Mouse (Mus musculus): ENCODE results near the gene Rrp9. TPM values are rescaled to one million over a fixed set of nuclear protein-coding genes. Genes with fewer than 3 reads are reported as not detected.

Gene Rrp9
- polyA plus RNA-seq, 1 experiment from 2014 or later, result 40.8 TPM

DNA sequence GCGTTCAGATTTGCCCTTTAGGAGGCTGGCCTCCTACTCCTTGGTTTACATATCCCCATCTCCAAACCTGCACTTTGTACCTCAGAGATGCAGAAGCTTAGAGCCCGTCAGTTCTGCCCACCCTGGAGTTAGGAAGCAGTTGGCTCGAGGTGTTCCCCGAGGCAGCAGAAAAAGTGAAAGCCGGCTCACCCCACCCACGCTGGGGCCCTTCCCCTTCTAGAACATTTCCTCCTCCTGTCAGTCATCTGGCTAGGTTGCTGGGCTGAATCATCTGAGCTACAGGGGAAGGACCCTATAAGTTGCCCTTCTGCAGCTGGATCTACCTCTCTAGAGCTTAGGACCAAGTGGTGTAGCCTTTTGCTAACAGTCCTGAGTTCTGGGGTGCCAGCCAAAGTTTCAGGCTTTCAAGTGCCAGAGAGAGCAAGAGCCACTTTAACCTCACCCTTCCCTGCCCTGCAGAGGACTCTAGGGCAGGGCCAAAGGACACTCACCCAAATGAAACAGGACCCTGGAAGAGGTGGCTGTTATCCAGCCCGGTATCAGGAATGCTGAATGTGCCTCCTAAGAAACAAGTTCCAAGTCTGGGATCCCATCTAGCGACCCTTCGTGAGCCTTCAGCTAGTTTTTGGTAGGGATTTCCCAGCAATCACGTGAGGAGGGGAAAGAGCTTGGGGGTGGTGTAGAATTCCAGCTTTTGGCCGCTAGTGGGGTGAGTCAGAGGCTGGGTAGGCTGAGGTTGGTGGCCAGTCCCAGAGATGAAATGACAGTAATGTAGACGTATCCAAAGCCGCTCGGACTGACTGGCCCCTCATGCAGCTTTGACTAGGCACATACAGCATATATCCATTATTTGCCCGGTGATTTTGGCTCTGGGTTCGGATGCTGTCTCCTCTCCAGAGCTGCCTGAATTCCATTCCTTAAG, 500 bp downstream of the Rrp9 start:
- peak overlapping the region; percentile 82 for H3K27ac ChIP-seq (ENCODE audit: low read length)
- H3K36me3 ChIP-seq (ENCODE audit: control insufficient read depth, insufficient read depth, low read length), result peaks cover 7% of the 10 kb centered on the region; the same call in 1 of the 2 replicates
- H3K4me3 ChIP-seq (replicated peaks; ENCODE audit: low read length), result peak overlapping the region; percentile 77
- ATAC-seq (ENCODE audit: insufficient read depth, low FRiP score), result peak; percentile 54
- peaks cover 40% of the 10 kb centered on the region for H3K4me1 ChIP-seq (ENCODE audit: control insufficient read depth, insufficient read depth, low read length)
- H3K4me2 ChIP-seq (ENCODE audit: low read depth, low read length), result peak overlapping the region; percentile 56
- H3K9me3 ChIP-seq (replicated peaks; ENCODE audit: control insufficient read depth, low read length), result no peaks in the 10 kb centered on the region
- peak overlapping the region; percentile 62 for H3K9ac ChIP-seq (ENCODE audit: low read length)
- no peaks in the 10 kb centered on the region for H3K27me3 ChIP-seq (ENCODE audit: control insufficient read depth, insufficient read depth, low read length)
- 16% methylated on average over 16 of the region's 16 CpGs for WGBS

DNA sequence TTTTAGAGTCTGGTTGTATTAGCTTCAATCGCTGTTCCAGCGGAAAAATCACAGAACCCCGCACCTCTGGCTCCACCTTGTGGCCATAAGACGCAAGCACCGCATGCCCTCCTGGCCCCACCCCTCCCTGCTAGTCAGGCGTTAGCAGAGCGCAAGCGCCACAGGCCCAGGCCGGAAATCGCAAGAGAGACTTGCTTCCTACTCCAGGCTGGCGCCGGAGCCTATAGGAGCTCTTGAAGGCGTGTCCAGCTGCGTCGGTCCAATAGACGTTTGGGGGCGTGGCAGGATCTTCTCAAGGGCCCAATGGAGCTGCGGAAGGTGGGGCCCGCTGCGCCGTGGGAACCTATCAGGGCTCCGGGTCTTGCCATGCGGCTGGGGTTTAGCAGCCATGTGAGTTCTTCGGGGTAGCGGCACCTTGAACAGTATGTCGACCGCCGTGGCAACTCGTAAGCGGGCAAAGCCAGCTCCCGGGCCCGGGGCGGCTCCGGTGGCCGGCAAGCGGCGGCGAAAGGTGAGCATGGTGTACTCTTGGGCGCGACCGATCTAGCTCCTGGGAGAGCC, 1.2 kb downstream of the Rrp9 start, which contains the start of gene Parp3:
Gene Parp3 (minus strand): TSS at position 26 of the 561 bp plus-strand sequence.
- no peaks in the 10 kb centered on the region for H3K27me3 ChIP-seq (ENCODE audit: control insufficient read depth, insufficient read depth, low read length)
- ATAC-seq (ENCODE audit: insufficient read depth, low FRiP score), result peak; percentile 97
- H3K4me3 ChIP-seq (replicated peaks; ENCODE audit: low read length), result peak within 1 kb of the TSS; percentile 77
- under 1% methylated on average over 41 of the region's 41 CpGs for WGBS
- peak within 1 kb of the TSS; percentile 72 for H3K9ac ChIP-seq (ENCODE audit: low read length)
- peaks cover 36% of the 10 kb centered on the region for H3K4me1 ChIP-seq (ENCODE audit: control insufficient read depth, insufficient read depth, low read length)
- H3K4me2 ChIP-seq (ENCODE audit: low read depth, low read length), result peak within 1 kb of the TSS; percentile 97
- peaks cover 7% of the 10 kb centered on the region; the same call in 1 of the 2 replicates for H3K36me3 ChIP-seq (ENCODE audit: control insufficient read depth, insufficient read depth, low read length)
- peak within 1 kb of the TSS; percentile 82 for H3K27ac ChIP-seq (ENCODE audit: low read length)
- H3K9me3 ChIP-seq (replicated peaks; ENCODE audit: control insufficient read depth, low read length), result no peaks in the 10 kb centered on the region

DNA sequence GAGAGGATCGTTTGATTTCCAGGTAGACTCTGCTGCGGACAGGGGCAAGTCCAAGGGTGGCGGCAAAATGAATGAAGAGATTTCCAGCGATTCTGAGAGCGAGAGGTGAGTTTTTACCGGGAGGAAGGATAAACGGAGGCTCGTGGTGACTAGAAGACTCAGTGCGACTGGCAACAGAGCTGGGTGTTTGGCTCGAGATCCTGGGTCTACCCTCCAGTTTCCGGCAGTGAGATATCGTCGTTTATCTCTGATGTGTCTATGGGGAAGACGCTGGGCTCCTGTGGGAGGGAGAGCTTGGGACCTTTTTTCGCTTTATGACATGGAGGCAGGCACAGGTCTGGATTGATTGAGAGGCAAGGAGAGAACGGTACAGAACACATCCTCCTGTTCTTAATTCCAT, 1.9 kb downstream of the Rrp9 start:
- no peaks in the 10 kb centered on the region for H3K9me3 ChIP-seq (replicated peaks; ENCODE audit: control insufficient read depth, low read length)
- H3K4me1 ChIP-seq (ENCODE audit: control insufficient read depth, insufficient read depth, low read length), result peaks cover 36% of the 10 kb centered on the region
- WGBS, result 1% methylated on average over 16 of the region's 16 CpGs
- peaks cover 7% of the 10 kb centered on the region; the same call in 1 of the 2 replicates for H3K36me3 ChIP-seq (ENCODE audit: control insufficient read depth, insufficient read depth, low read length)
- H3K4me2 ChIP-seq (ENCODE audit: low read depth, low read length), result peak overlapping the region; percentile 97
- no peak for ATAC-seq (ENCODE audit: insufficient read depth, low FRiP score)
- no peaks in the 10 kb centered on the region for H3K27me3 ChIP-seq (ENCODE audit: control insufficient read depth, insufficient read depth, low read length)
- peak overlapping the region; percentile 72 for H3K9ac ChIP-seq (ENCODE audit: low read length)
- no peak overlapping the region for H3K27ac ChIP-seq (ENCODE audit: low read length)
- H3K4me3 ChIP-seq (replicated peaks; ENCODE audit: low read length), result peak overlapping the region; percentile 77

DNA sequence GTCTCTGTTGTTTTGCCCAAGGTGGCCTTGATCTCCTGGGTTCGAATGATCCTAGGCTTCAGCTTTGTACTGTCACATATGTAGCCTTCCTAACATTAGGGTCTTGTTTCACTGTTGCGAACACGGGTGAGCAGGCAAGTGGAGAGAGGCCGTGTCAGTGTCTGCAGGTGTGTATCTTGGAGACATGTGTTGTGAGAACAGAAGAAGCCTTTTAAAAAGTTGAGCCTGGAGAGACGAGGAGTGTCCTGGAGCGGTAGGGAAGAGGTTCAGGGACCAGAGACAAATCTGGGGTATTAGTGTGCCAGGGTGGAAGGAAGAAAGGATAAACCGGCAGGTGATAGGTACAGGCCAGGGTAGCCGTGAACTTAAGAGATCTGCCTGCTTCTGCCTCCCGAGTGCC, 2.3 kb downstream of the Rrp9 start:
- Histone ChIP-seq H3K27me3 (ENCODE audit: control insufficient read depth, insufficient read depth, low read length) (no peaks in the 10 kb centered on the region), H3K9ac (ENCODE audit: low read length) (peak overlapping the region; percentile 72), H3K4me2 (ENCODE audit: low read depth, low read length) (peak overlapping the region; percentile 97), H3K4me3 (replicated peaks; ENCODE audit: low read length) (peak overlapping the region; percentile 77), H3K9me3 (replicated peaks; ENCODE audit: control insufficient read depth, low read length) (no peaks in the 10 kb centered on the region), H3K27ac (ENCODE audit: low read length) (no peak overlapping the region), H3K36me3 (ENCODE audit: control insufficient read depth, insufficient read depth, low read length) (peaks cover 7% of the 10 kb centered on the region; the same call in 1 of the 2 replicates), H3K4me1 (ENCODE audit: control insufficient read depth, insufficient read depth, low read length) (peaks cover 36% of the 10 kb centered on the region)
- 75% methylated on average over 9 of the region's 9 CpGs for WGBS
- no peak for ATAC-seq (ENCODE audit: insufficient read depth, low FRiP score)

DNA sequence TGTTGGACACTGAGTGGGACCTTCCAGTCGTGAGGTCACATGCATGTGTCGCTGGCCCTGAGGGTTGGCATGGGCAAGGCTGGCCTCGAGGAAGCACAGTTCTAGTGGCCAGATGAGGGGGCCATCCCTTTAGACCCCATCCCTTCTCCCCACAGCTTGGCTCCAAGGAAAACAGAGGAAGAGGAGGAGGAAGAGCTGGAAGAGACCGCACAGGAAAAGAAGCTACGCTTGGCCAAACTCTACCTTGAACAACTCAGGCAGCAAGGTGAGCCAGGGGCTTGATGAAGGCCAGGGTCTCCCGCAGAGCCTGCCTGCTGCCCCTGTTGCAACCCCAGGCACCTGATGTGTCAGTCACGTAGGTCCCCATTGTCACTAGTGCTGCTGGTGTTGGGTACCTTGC, 4.8 kb downstream of the Rrp9 start:
- WGBS, result 94% methylated on average over 7 of the region's 7 CpGs
- H3K36me3 ChIP-seq (ENCODE audit: control insufficient read depth, insufficient read depth, low read length), result peaks cover 22% of the 10 kb centered on the region

DNA sequence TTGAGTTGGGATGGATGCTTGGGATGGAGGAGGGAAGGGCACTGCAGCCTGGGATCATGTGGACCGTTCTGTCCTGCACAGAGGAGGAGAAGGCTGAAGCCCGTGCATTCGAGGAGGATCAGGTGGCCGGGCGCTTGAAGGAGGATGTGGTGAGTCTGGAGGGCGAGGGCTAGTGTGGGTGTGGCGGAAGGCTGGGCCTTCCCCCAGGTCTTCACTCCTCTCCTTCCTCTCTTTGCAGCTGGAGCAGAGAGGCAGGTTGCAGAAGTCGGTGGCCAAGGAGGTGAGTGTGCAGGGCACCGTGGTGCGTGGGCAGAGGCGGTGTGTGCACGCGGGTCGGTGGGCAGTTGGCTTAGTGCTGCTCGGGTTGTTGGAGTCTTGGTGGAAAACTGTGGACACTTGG, 5.3 kb downstream of the Rrp9 start:
- no peak for ATAC-seq (ENCODE audit: insufficient read depth, low FRiP score)
- Histone ChIP-seq H3K4me3 (replicated peaks; ENCODE audit: low read length) (no peak overlapping the region), H3K27ac (ENCODE audit: low read length) (no peak overlapping the region), H3K27me3 (ENCODE audit: control insufficient read depth, insufficient read depth, low read length) (no peaks in the 10 kb centered on the region), H3K4me2 (ENCODE audit: low read depth, low read length) (no peak overlapping the region), H3K9me3 (replicated peaks; ENCODE audit: control insufficient read depth, low read length) (no peaks in the 10 kb centered on the region), H3K4me1 (ENCODE audit: control insufficient read depth, insufficient read depth, low read length) (peaks cover 14% of the 10 kb centered on the region), H3K36me3 (ENCODE audit: control insufficient read depth, insufficient read depth, low read length) (peaks cover 25% of the 10 kb centered on the region), H3K9ac (ENCODE audit: low read length) (no peak overlapping the region)
- 90% methylated on average over 15 of the region's 15 CpGs for whole genome bisulfite sequencing

More for the DNA sequence above, 4.8 kb downstream of the Rrp9 start:
- ATAC-seq (ENCODE audit: insufficient read depth, low FRiP score), result no peak
- no peak overlapping the region for H3K4me2 ChIP-seq (ENCODE audit: low read depth, low read length)
- H3K9ac ChIP-seq (ENCODE audit: low read length), result no peak overlapping the region
- no peaks in the 10 kb centered on the region for H3K9me3 ChIP-seq (replicated peaks; ENCODE audit: control insufficient read depth, low read length)
- H3K27ac ChIP-seq (ENCODE audit: low read length), result no peak overlapping the region
- no peaks in the 10 kb centered on the region for H3K27me3 ChIP-seq (ENCODE audit: control insufficient read depth, insufficient read depth, low read length)
- H3K4me3 ChIP-seq (replicated peaks; ENCODE audit: low read length), result no peak overlapping the region
- H3K4me1 ChIP-seq (ENCODE audit: control insufficient read depth, insufficient read depth, low read length), result peaks cover 19% of the 10 kb centered on the region

DNA sequence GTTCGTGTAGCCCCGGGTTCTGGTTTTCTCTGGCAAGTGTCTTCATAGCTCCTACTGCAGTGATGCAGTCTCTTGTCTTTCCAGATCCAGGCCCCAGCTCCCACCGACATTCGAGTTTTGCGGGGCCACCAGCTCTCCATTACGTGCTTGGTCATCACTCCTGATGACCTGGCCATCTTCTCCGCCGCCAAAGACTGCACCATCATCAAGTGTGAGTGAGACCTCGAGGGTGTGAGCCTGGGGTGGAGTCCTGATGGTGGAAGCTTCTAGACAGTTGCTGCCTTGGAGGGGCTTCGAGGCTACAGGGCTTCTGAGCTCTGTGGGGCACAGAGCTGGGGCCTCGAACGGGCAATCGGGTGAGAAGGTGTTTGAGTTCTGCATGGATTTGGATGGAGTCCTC, 5.9 kb downstream of the Rrp9 start:
- Histone ChIP-seq H3K9me3 (replicated peaks; ENCODE audit: control insufficient read depth, low read length) (no peaks in the 10 kb centered on the region), H3K4me2 (ENCODE audit: low read depth, low read length) (no peak overlapping the region), H3K9ac (ENCODE audit: low read length) (no peak overlapping the region), H3K27ac (ENCODE audit: low read length) (no peak overlapping the region), H3K4me3 (replicated peaks; ENCODE audit: low read length) (no peak overlapping the region), H3K27me3 (ENCODE audit: control insufficient read depth, insufficient read depth, low read length) (no peaks in the 10 kb centered on the region), H3K36me3 (ENCODE audit: control insufficient read depth, insufficient read depth, low read length) (peaks cover 28% of the 10 kb centered on the region), H3K4me1 (ENCODE audit: control insufficient read depth, insufficient read depth, low read length) (peaks cover 8% of the 10 kb centered on the region)
- no peak for ATAC-seq (ENCODE audit: insufficient read depth, low FRiP score)
- WGBS, result 92% methylated on average over 13 of the region's 13 CpGs

DNA sequence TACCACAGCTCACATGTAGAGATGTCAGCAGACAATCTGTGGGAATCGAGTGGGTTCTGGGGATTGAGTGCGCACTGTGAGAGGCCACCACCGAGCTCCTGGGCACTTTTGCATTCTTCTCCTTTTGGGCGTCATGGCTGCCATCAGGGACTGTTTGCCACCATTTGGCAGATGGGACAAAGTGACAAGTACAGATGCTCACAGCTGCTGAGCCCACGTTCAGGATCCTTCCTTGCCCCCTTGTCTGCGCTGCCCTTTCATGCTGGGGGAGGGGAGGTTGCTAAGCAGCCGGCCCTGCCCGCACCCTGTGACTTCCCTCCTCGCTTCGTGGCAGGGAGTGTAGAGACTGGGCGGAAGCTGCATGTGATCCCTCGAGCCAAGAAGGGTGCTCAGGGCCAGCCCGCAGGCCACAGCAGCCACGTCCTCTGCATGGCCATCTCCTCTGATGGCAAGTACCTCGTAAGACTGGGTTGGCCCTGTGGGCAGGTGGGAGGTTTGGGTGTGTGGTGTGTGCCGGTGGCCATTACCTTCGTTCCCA, 6.9 kb downstream of the Rrp9 start:
- Histone ChIP-seq H3K36me3 (ENCODE audit: control insufficient read depth, insufficient read depth, low read length) (peaks cover 28% of the 10 kb centered on the region), H3K9me3 (replicated peaks; ENCODE audit: control insufficient read depth, low read length) (no peaks in the 10 kb centered on the region), H3K4me2 (ENCODE audit: low read depth, low read length) (no peak overlapping the region), H3K4me1 (ENCODE audit: control insufficient read depth, insufficient read depth, low read length) (peaks cover 7% of the 10 kb centered on the region), H3K27ac (ENCODE audit: low read length) (no peak overlapping the region), H3K4me3 (replicated peaks; ENCODE audit: low read length) (no peak overlapping the region), H3K9ac (ENCODE audit: low read length) (no peak overlapping the region), H3K27me3 (ENCODE audit: control insufficient read depth, insufficient read depth, low read length) (no peaks in the 10 kb centered on the region)
- ATAC-seq (ENCODE audit: insufficient read depth, low FRiP score), result no peak
- WGBS, result 86% methylated on average over 17 of the region's 17 CpGs

DNA sequence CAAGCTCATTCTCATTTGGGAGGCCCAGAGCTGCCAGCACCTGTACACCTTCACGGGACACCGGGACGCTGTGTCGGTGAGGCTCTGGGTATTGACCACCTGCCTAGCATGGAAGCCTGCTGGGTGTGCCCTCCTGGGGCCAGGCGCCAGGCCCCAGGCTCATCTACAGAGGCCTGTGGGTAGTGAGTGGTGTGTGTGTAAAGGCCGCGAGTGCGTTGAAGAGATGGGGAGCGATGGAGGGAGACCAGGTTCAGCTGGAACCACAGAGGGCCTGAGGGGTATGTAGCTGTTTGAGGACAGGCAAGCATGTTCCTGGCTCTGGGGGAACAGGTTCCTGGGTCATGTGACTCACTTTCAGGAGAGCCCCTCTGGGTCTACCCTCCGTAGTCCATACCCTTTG, 7.4 kb downstream of the Rrp9 start:
- H3K27ac ChIP-seq (ENCODE audit: low read length), result no peak overlapping the region
- peaks cover 28% of the 10 kb centered on the region for H3K36me3 ChIP-seq (ENCODE audit: control insufficient read depth, insufficient read depth, low read length)
- WGBS, result 96% methylated on average over 10 of the region's 10 CpGs
- peaks cover 3% of the 10 kb centered on the region for H3K4me1 ChIP-seq (ENCODE audit: control insufficient read depth, insufficient read depth, low read length)
- H3K4me3 ChIP-seq (replicated peaks; ENCODE audit: low read length), result no peak overlapping the region
- no peaks in the 10 kb centered on the region for H3K9me3 ChIP-seq (replicated peaks; ENCODE audit: control insufficient read depth, low read length)
- no peak for ATAC-seq (ENCODE audit: insufficient read depth, low FRiP score)
- H3K9ac ChIP-seq (ENCODE audit: low read length), result no peak overlapping the region
- H3K27me3 ChIP-seq (ENCODE audit: control insufficient read depth, insufficient read depth, low read length), result no peaks in the 10 kb centered on the region
- H3K4me2 ChIP-seq (ENCODE audit: low read depth, low read length), result no peak overlapping the region
